Mouse (Mus musculus) spleen, postnatal 4 days (tissue): ENCODE results near the gene Gtpbp1.

Source experiments
- DNase-seq, 2 experiments: peaks; one replicate each; pipeline ENCODE4 v3.0.0; 2022; ENCODE audit warnings: low spot score in 2 of 2

Gene Gtpbp1

DNA sequence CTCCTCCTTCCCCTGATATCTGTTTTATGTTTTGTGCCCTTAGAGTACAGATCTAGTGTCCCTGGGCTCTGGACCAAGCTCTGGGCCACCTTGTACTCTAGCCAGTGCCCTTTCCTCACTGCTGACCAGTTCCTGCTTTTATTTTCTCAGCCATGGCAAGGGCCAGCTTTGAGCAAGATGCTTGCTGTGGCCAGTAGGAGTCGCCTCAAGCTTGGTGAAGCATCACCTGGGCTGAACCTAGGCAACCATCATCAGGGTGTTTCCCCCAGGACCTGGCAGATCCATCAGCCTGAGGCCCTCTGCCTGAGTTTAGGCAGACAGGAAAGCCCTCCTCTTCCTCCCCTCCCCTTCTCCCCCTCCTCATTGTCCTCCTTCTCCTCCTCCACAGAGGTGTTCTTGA is 32.8 kb downstream of the Gtpbp1 start:
- peak; percentile 57 to 76 for DNase-seq

DNA sequence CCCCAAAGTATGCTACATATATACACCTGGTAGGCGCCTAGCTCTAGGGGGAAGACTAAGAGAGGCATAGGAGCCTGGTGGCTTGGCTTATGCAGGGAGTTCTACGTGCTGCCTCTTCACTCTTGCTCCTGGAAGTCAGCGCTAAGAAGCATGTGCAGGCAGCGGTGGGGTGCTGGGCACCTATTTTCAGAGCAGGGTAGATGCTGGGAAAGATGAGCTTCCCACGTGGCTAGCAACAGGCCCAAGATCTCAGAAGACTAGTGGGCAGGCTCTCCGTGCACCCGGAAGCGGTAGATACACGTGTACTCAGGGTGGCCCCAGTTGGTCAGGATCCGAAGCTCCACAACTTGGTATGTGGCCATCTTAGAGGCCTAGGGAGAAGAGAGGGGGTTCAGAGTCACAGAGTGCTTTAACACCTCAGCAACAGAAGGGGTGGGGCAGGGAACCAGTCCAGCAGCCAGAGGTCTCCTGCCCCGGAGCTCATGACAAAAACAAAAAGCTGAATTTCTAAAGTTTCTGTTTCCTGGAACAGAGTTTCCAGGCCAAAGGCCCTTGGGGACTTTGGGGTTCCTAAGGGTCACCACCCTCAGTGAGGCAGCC is 34.6 kb downstream of the Gtpbp1 start:
- DNase-seq: no peak

- no peak for DNase-seq
Measured at GRCm38 (mm10) chr15:79727840-79728239, 37.2 kb downstream of the Gtpbp1 start.

DNA sequence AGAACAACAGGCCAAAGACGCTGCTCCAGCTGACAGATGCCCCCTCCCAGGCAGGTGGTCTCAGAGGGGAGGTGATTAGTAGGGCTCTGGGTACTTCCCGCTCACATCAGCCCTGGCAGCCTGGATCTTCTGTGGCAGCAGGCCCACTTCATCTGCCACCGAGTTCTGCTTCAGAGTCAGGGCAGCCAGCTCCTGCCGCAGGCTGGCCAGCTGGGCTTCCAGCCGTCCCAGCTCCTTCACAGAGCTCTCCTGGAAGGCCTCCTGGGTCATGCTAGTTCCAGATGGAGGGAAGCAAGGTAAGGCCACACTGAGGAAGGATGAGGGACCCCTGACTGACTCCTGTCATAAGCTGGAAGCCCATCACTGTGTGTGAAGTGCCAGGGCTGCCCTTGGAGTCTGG is 37.7 kb downstream of the Gtpbp1 start:
- no peak for DNase-seq

- DNase-seq: no peak
Measured at GRCm38 (mm10) chr15:79728731-79729388, 38.2 kb downstream of the Gtpbp1 start.

DNA sequence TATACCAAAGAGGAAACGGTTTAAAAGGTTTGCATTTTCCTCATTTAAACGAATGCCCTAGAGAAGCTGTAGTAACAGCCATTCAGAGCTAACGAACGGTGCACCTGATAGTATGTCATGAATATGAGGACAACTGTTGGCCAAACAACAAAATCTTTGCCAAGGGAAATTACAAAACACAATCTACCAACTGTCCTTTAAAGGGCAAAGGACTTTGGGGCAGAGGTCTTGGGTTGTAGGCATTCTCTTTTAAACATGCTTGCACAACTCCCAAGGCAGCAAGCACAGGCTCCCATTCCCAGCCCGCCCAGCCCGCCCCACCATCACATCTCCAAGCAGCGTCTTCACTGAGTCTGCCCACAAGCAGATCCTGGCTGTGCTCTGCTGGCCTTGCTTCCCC is 40.9 kb downstream of the Gtpbp1 start:
- no peak for DNase-seq

GRCm38 (mm10) chr15:79733192-79733591 is 42.5 kb downstream of the Gtpbp1 start:
- no peak for DNase-seq

GRCm38 (mm10) chr15:79733640-79734039 is 43.0 kb downstream of the Gtpbp1 start:
- no peak for DNase-seq

DNA sequence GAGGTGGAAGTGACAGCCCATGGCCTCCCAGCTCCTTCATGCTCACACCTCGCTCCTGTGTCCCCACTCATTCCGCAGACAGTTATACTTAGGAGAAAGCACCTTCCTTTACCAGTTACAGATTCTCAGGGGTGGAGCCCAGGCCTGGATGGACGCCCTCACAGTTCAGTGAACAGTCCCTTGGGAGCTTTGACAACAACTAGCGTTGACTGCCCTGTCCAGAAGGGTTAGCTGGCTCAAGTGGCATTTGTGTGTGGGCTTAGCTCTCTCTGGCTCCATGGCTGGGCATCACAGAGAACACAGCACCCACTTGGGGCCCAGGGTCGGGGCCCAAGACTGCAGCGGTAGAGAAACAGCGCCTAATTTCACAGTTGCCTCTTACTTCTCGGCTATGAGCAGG is 43.7 kb downstream of the Gtpbp1 start:
- DNase-seq: no peak

DNA sequence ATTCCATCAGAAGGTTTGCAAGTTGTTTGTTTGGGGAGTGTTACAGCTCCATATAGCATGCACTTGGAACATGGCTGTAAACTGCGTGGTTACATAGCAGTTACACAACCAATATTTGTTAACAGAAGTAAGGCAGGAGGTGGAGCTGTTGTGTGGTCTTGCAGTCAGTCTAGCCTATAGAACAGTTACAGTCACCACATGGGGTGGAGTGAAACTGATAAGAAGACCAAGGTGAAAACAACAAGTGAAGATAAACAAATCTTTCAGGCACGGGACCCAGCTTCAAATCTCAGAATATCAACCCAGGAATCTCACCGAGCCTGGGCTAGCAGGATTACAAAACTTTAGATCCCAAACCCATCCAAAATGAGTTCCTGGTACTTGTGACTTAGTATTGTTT is 50.1 kb downstream of the Gtpbp1 start:
- DNase-seq: no peak

DNA sequence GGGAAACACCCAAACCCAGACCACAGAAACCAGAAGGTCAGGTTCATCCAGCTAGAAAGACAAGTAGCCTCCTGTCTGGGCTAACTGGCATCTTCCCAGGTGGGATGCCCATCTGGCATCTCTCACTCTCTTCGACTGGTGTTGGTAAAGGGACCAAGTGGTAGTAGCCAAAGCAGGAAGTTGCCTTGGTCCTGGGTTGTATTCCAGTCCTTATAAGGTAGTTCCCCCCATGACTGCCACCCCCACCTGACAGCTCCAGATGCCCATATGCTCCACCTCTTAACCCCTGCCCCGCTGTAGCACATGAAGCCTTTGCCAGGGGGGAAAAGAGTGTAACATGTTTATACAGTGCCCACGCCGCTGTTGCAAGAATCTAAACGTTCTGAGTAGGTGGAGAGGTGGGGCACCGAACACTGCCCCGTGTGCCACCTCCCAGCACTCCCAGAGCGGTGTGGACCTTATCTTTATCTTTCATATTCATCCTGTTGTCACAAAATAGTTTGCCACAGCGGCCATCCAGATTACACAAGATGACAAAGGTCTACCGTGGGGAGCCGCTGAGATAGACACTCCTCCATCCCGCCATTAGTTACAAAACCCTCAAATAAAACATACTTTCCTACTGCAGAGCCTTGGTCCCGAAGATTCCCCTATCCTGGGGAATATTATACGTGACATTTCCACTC is 50.7 kb downstream of the Gtpbp1 start:
- peak in 1 of 2 experiments; percentile 25 for DNase-seq

GRCm38 (mm10) chr15:79741921-79742705 is 51.5 kb downstream of the Gtpbp1 start, which contains the start of gene Sun2:
Sun2 (minus strand) TSS chr15:79742536.
- peak; percentile 94 to 97 for DNase-seq

- DNase-seq: no peak
Measured at GRCm38 (mm10) chr15:79742706-79743023, 52.0 kb downstream of the Gtpbp1 start.

DNA sequence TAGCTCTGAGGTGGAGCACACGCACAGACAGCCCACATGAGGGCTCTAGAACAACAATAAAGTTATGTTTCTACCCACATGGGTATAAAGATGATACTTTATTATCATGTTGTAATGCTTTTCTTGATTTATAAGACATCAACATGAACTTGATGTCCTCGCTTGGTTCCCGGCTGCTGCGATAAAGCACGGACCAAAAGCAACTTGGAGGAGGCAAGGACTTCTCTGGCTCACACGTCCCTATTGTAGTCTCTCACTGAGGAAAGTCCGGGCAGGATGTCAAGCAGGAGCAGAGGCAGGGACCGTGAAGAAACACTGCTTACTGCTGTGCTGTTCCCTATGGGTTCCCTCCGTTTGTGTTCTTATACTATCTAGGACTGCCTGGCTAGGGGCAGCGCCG is 53.4 kb downstream of the Gtpbp1 start:
- no peak for DNase-seq

DNA sequence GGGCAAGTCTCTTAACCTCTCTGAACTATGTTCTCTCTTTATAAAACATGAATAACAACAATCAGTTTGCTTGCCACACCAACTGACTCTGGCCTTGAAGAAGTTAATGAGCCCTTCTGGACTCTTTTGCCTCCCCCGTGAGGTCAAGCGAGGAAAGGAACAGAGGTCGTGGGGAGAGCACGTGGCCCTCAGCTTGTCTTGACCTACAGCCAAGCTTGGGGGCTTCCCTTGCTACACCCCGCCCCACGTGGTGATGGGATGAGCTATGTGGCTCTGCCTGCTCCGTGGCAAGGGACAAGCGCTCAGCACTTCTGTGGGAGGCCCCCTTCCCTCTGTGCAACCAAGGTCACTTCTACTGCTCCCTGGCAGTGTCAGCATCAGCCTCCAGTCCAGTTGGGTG is 54.1 kb downstream of the Gtpbp1 start:
- DNase-seq: no peak

GRCm38 (mm10) chr15:79745312-79745711 is 54.7 kb downstream of the Gtpbp1 start:
- DNase-seq: no peak

DNA sequence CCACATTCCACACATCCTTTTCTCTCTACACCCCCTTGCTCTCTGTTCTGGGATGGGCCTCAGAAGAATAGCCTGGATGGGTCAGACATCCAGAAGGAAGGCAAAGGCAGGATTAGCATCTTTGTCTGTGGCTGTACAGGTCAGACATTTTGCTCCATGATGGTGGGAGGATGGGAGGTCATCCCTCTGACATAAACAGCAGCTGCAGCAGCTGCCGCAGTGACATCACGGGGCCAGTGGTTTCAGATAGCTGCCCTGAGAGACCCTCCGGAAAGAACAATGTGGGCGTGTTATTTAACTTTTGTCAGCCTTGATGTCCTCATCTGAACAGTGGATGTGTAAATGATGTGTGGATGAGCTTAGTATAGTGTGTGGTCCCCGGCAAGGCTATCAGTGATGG is 55.2 kb downstream of the Gtpbp1 start:
- no peak for DNase-seq

DNA sequence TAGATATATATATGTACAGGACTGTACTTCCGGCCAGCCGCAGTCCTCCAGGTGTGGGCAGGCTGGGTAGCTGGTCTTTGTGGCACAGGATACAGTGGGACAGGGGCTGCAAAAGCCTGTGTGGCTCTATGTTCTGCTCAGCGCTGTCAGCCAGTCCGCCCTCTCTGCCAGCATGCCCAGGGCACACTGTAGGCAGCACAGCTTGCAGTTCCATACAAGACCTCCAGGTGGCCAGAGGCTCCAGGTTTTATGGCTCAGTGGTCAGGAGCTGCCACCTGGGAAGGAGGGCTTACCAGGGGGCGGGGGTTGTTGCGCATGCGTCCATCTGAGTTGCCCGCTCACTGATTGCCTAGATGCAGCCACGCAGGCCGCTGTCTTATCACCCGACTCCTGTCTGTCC is 57.4 kb downstream of the Gtpbp1 start:
- peak; percentile 55 to 79 for DNase-seq

DNA sequence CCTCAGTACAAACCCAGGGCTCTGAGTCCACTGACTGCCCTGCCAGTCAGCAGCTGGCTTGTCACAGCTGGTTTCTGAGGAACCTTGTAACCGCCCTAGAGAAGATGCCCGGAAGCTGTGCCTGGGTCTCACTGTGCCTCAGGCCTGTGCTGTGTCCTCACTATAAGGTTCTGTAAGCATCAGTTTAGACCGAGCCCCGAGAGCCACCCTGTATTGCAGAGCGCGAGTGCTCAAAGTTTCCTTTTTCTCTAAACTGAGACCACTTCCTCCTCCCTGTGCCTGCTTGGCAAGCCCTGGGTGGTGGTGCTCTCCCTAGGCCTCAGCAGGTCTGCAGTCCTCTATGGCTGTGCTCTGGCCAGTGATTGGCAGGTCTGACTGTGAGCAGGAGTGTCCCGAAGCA is 58.5 kb downstream of the Gtpbp1 start:
- DNase-seq: no peak

DNA sequence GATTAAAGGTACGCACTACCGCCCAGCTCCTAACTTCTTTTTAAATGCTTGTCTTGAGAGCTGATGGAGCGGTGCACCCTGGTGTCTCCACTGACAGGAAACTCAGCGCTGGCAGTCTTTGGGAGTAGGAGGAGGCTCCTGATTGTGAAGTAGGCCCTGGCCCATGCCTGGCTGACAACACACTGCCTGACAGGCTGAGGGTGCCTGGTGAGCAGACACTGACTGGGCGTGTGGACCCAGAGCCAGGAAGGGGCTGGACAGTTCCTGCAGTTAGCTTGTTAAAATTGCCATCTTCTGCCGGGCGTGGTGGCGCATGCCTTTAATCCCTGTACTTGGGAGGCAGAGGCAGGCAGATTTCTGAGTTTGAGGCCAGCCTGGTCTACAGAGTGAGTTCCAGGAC is 59.6 kb downstream of the Gtpbp1 start:
- DNase-seq: no peak

DNA sequence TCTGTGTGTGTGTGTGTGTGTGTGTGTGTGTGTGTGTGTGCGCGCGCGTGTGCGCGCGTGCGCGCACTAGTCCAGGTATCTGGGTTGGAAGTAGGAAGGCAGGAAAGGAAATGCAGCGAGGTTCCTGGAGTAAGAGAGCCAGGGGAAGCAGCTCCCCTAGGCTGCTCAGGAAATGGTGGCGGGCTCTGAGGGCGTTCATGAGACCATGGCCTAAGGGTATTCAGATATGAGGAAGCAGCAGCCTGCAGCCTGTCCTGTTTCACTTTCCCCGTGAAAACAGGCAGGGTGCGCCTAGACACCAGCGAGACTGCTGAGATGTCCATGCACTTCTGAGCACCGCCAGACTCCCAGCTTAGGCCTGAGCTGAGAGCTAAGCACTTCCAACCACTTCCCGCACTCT is 61.1 kb downstream of the Gtpbp1 start:
- DNase-seq: peak in 1 of 2 experiments; percentile 31

DNA sequence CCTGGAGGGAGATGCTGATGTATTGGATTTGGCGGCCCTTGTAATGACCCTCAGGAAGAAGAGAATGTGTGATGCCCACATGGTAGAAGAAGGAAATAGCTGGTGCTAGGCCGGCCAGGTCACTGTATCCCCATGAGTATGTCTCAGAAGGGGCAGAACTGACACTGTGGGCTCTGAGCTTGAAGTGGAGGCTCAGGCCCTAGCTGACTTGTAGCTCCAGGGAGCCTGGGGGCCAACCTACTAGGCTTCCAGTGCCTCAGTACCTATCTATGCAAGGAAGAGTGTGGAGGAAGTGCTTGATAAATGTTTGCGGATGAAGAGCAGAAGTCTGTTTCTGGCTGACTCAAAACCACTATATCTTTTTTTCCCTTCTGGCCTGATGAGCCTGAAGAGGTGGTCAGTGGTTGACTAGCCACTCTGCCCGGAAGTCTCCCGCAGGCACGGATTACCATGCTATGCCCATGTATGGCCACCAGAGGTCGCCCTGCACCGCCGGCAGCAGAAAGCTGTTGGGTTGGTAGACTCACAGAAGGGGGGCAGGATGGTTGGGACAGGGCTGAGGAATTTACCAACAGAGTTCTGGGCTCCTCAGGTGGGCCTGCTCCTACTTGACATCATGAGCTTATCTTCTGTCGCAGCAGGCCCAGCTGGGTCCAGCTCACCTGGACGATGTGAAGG is 62.2 kb downstream of the Gtpbp1 start:
- peak; percentile 73 to 91 for DNase-seq
